Mouse (Mus musculus) lung, embryonic 15.5 days (tissue): ENCODE data around the gene Pgghg. TPM values are rescaled to one million over a fixed set of nuclear protein-coding genes. Genes with fewer than 3 reads are reported as not detected.

Experiments used
- ATAC-seq: fragments of 200-750 bp; cut with Nextera tagmentation; 2 replicates; pipeline ENCODE4 v1.8.0; 2017; ENCODE audit warnings: moderate number of reproducible peaks, borderline replicate concordance; ENCODE audit not compliant: low FRiP score, low TSS enrichment; ENCODE audit errors: extremely low read depth
- H3K27ac ChIP-seq: fragments of 300-500 bp; sonication (generic); 2 replicates; pipeline ENCODE4 v1.5.1; 2015; ENCODE audit warnings: moderate library complexity, mild to moderate bottlenecking, inconsistent platforms
- H3K27me3 ChIP-seq: fragments of 300-500 bp; sonication (generic); 2 replicates; pipeline ENCODE4 v1.6.1; 2015; ENCODE audit warnings: inconsistent platforms
- H3K36me3 ChIP-seq: fragments of 300-500 bp; sonication (generic); 2 replicates; pipeline ENCODE4 v1.6.1; 2015; ENCODE audit warnings: inconsistent platforms
- H3K4me1 ChIP-seq: fragments of 300-500 bp; sonication (generic); 2 replicates; pipeline ENCODE4 v1.6.1; 2015; ENCODE audit warnings: inconsistent platforms
- H3K4me2 ChIP-seq: fragments of 300-500 bp; sonication (generic); 2 replicates; pipeline ENCODE4 v1.6.1; 2015; ENCODE audit warnings: inconsistent platforms, mild to moderate bottlenecking, moderate library complexity
- H3K4me3 ChIP-seq: fragments of 300-500 bp; sonication (generic); 2 replicates; pipeline ENCODE4 v1.5.1; 2015; ENCODE audit warnings: mild to moderate bottlenecking, inconsistent platforms
- H3K9ac ChIP-seq: fragments of 300-500 bp; sonication (generic); 2 replicates; pipeline ENCODE4 v1.6.1; 2015; ENCODE audit warnings: inconsistent platforms
- H3K9me3 ChIP-seq: fragments of 300-500 bp; sonication (generic); 2 replicates; pipeline ENCODE4 v1.6.1; 2016; ENCODE audit warnings: inconsistent platforms
- WGBS: fragments of 180-500 bp; shearing (Covaris S2); methylation state at CpG from one replicate; pipeline ENCODE4 v1.1.7; 2015; 5-methylcytosine and 5-hydroxymethylcytosine counted together
- polyA plus RNA-seq: library from polyadenylated mRNA; unstranded; fragments of >200 nt; fragmentation: Nextera tagmentation; extraction: Ambion mirVana; gene quantifications from 2 replicates; pipeline ENCODE4 v1.2.1, GENCODE M21; 2015

The Pgghg gene
- polyA plus RNA-seq, 1 experiment from 2014 or later = 21.0 TPM

- Histone ChIP-seq H3K4me2 (no peak overlapping the region), H3K36me3 (no peaks in the 10 kb centered on the region), H3K4me3 (no peak overlapping the region), H3K9ac (no peak overlapping the region), H3K9me3 (no peaks in the 10 kb centered on the region), H3K27me3 (peaks cover 33% of the 10 kb centered on the region), H3K27ac (no peak overlapping the region), H3K4me1 (peaks cover 8% of the 10 kb centered on the region)
- 70% methylated on average over 6 of the region's 6 CpGs for WGBS
- no peak for ATAC-seq
These were observed 14.0 kb upstream of the Pgghg start for GRCm38 (mm10) chr7:140927181-140927580.

- H3K4me1 ChIP-seq = peaks cover 32% of the 10 kb centered on the region
- no peak overlapping the region for H3K4me3 ChIP-seq
- H3K27me3 ChIP-seq = 0 out of 2 replicates have a peak, but pooled peaks cover 5% of the 10 kb centered on the region
- no peak overlapping the region for H3K9ac ChIP-seq
- no peak overlapping the region for H3K27ac ChIP-seq
- ATAC-seq = no peak
- WGBS = 40% methylated on average over 3 of the region's 3 CpGs
- no peaks in the 10 kb centered on the region for H3K36me3 ChIP-seq
- no peaks in the 10 kb centered on the region for H3K9me3 ChIP-seq
- H3K4me2 ChIP-seq = no peak overlapping the region
These were observed 2.8 kb upstream of the Pgghg start for GRCm38 (mm10) chr7:140938436-140938835.

GRCm38 (mm10) chr7:140938896-140939295 is 2.3 kb upstream of the Pgghg start:
- 0 out of 2 replicates have a peak, but pooled peaks cover 5% of the 10 kb centered on the region for H3K27me3 ChIP-seq
- H3K36me3 ChIP-seq = no peaks in the 10 kb centered on the region
- no peaks in the 10 kb centered on the region for H3K9me3 ChIP-seq
- H3K4me1 ChIP-seq = peaks cover 35% of the 10 kb centered on the region
- no peak for ATAC-seq
- H3K4me3 ChIP-seq = no peak overlapping the region
- H3K27ac ChIP-seq = peak overlapping the region; percentile 53
- H3K9ac ChIP-seq = no peak overlapping the region
- H3K4me2 ChIP-seq = no peak overlapping the region
- WGBS = 25% methylated on average over 2 of the region's 2 CpGs

- H3K27me3 ChIP-seq = 0 out of 2 replicates have a peak, but pooled peaks cover 5% of the 10 kb centered on the region
- H3K9ac ChIP-seq = no peak overlapping the region
- 11% methylated on average over 8 of the region's 8 CpGs for WGBS
- no peak overlapping the region for H3K4me3 ChIP-seq
- no peaks in the 10 kb centered on the region for H3K36me3 ChIP-seq
- peak overlapping the region; percentile 53 for H3K27ac ChIP-seq
- no peaks in the 10 kb centered on the region for H3K9me3 ChIP-seq
- peak; percentile 25; the same call in 1 of the 2 replicates for ATAC-seq
- peaks cover 35% of the 10 kb centered on the region for H3K4me1 ChIP-seq
- peak overlapping the region; percentile 38 for H3K4me2 ChIP-seq
These were observed 1.5 kb upstream of the Pgghg start for GRCm38 (mm10) chr7:140939669-140940171.

GRCm38 (mm10) chr7:140942341-140942740 is 1.1 kb downstream of the Pgghg start:
- Histone ChIP-seq H3K4me1 (peaks cover 35% of the 10 kb centered on the region), H3K4me2 (peak overlapping the region; percentile 62), H3K4me3 (peak overlapping the region; percentile 62), H3K36me3 (peaks cover 14% of the 10 kb centered on the region), H3K9me3 (no peaks in the 10 kb centered on the region), H3K27me3 (no peaks in the 10 kb centered on the region), H3K27ac (peak overlapping the region; percentile 96), H3K9ac (peak overlapping the region; percentile 64)
- WGBS = 30% methylated on average over 9 of the region's 9 CpGs
- peak; percentile 5; the same call in 1 of the 2 replicates for ATAC-seq

GRCm38 (mm10) chr7:140942811-140943210 is 1.6 kb downstream of the Pgghg start:
- peak overlapping the region; percentile 62; the same call in 1 of the 2 replicates for H3K4me2 ChIP-seq
- 0 out of 2 replicates have a peak overlapping the region, but pooled peaks have one; percentile 62 for H3K4me3 ChIP-seq
- H3K4me1 ChIP-seq = peaks cover 35% of the 10 kb centered on the region
- H3K9me3 ChIP-seq = no peaks in the 10 kb centered on the region
- H3K27ac ChIP-seq = peak overlapping the region; percentile 96
- peaks cover 19% of the 10 kb centered on the region for H3K36me3 ChIP-seq
- no peak for ATAC-seq
- 0 out of 2 replicates have a peak overlapping the region, but pooled peaks have one; percentile 64 for H3K9ac ChIP-seq
- H3K27me3 ChIP-seq = no peaks in the 10 kb centered on the region
- 80% methylated on average over 10 of the region's 10 CpGs for WGBS

GRCm38 (mm10) chr7:140943356-140943755 is 2.2 kb downstream of the Pgghg start:
- no peak overlapping the region for H3K4me3 ChIP-seq
- no peaks in the 10 kb centered on the region for H3K9me3 ChIP-seq
- no peak overlapping the region for H3K4me2 ChIP-seq
- H3K27me3 ChIP-seq = no peaks in the 10 kb centered on the region
- H3K4me1 ChIP-seq = peaks cover 35% of the 10 kb centered on the region
- 54% methylated on average over 4 of the region's 4 CpGs for WGBS
- H3K36me3 ChIP-seq = peaks cover 23% of the 10 kb centered on the region
- no peak for ATAC-seq
- H3K27ac ChIP-seq = peak overlapping the region; percentile 96; the same call in 1 of the 2 replicates
- no peak overlapping the region; the same call in 1 of the 2 replicates for H3K9ac ChIP-seq

- H3K4me1 ChIP-seq = peaks cover 33% of the 10 kb centered on the region
- ATAC-seq = no peak
- WGBS = 89% methylated on average over 7 of the region's 7 CpGs
These were observed 3.0 kb downstream of the Pgghg start for GRCm38 (mm10) chr7:140944236-140944635.

GRCm38 (mm10) chr7:140945247-140945646 is 4.1 kb downstream of the Pgghg start:
- H3K36me3 ChIP-seq = peaks cover 42% of the 10 kb centered on the region
- 94% methylated on average over 5 of the region's 5 CpGs for WGBS

More at GRCm38 (mm10) chr7:140944236-140944635, 3.0 kb downstream of the Pgghg start:
- H3K4me2 ChIP-seq = no peak overlapping the region
- no peak overlapping the region for H3K4me3 ChIP-seq
- H3K27ac ChIP-seq = no peak overlapping the region
- H3K27me3 ChIP-seq = no peaks in the 10 kb centered on the region
- H3K9ac ChIP-seq = no peak overlapping the region
- no peaks in the 10 kb centered on the region for H3K9me3 ChIP-seq
- peaks cover 32% of the 10 kb centered on the region for H3K36me3 ChIP-seq

GRCm38 (mm10) chr7:140946311-140946710 is 5.1 kb downstream of the Pgghg start:
- Histone ChIP-seq H3K4me2 (no peak overlapping the region), H3K9me3 (no peaks in the 10 kb centered on the region), H3K4me3 (no peak overlapping the region), H3K36me3 (peaks cover 43% of the 10 kb centered on the region), H3K27me3 (no peaks in the 10 kb centered on the region), H3K27ac (no peak overlapping the region), H3K9ac (no peak overlapping the region), H3K4me1 (peaks cover 29% of the 10 kb centered on the region)
- 87% methylated on average over 10 of the region's 10 CpGs for WGBS
- ATAC-seq = no peak

More at GRCm38 (mm10) chr7:140945247-140945646, 4.1 kb downstream of the Pgghg start:
- ATAC-seq = no peak
- Histone ChIP-seq H3K4me3 (no peak overlapping the region), H3K9me3 (no peaks in the 10 kb centered on the region), H3K4me1 (peaks cover 23% of the 10 kb centered on the region), H3K27ac (no peak overlapping the region), H3K9ac (no peak overlapping the region), H3K27me3 (no peaks in the 10 kb centered on the region), H3K4me2 (no peak overlapping the region)

GRCm38 (mm10) chr7:140946980-140947379 is 5.8 kb downstream of the Pgghg start:
- Histone ChIP-seq H3K4me1 (peaks cover 35% of the 10 kb centered on the region), H3K9ac (no peak overlapping the region)
- 40% methylated on average over 7 of the region's 7 CpGs for WGBS

GRCm38 (mm10) chr7:140948161-140948560 is 7.0 kb downstream of the Pgghg start:
- Histone ChIP-seq H3K4me2 (no peak overlapping the region), H3K9me3 (no peaks in the 10 kb centered on the region), H3K27ac (no peak overlapping the region), H3K27me3 (no peaks in the 10 kb centered on the region), H3K4me3 (no peak overlapping the region), H3K4me1 (peaks cover 29% of the 10 kb centered on the region), H3K9ac (no peak overlapping the region), H3K36me3 (peaks cover 43% of the 10 kb centered on the region)
- WGBS = 70% methylated on average over 8 of the region's 8 CpGs
- ATAC-seq = no peak

More at GRCm38 (mm10) chr7:140946980-140947379, 5.8 kb downstream of the Pgghg start:
- H3K27ac ChIP-seq = no peak overlapping the region
- H3K27me3 ChIP-seq = no peaks in the 10 kb centered on the region
- H3K9me3 ChIP-seq = no peaks in the 10 kb centered on the region
- H3K36me3 ChIP-seq = peaks cover 43% of the 10 kb centered on the region
- no peak overlapping the region for H3K4me3 ChIP-seq
- no peak for ATAC-seq
- H3K4me2 ChIP-seq = no peak overlapping the region
